Mouse (Mus musculus): ENCODE measurements around the gene Rinl. TPM values are rescaled to one million over a fixed set of nuclear protein-coding genes. Genes with fewer than 3 reads are reported as not detected.

Gene Rinl
- total RNA-seq, 2 experiments from 2014 or later: 1.5 to 2.2 TPM

GRCm38 (mm10) chr7:28847273-28847672, 58.5 kb downstream of the Rinl start:
- DNase-seq (ENCODE audit: low spot score): no peak
- intact Hi-C loops (cut with DNase I): no loop called here

Other genes starting within 250 kb of the Rinl start
- not detected for gene Sycn, start 248.1 kb upstream of the Rinl start, total RNA-seq (2021)
- not detected for gene Nccrp1, start 241.7 kb upstream of the Rinl start, total RNA-seq (2021)
- gene Samd4b, start 190.8 kb upstream of the Rinl start, total RNA-seq (2021): 10 to 100 TPM; 22.6 to 22.8 TPM
- gene Pak4, start 190.8 kb upstream of the Rinl start, total RNA-seq (2021): 1 to 10 TPM; 8.4 to 8.8 TPM
- not detected for gene Acp7, start 157.6 kb upstream of the Rinl start, total RNA-seq (2021)
- gene Fbxo27, start 96.1 kb upstream of the Rinl start, total RNA-seq (2021): under 1 TPM; 0.34 to 0.39 TPM
- under 1 TPM; 0.36 to 0.92 TPM for gene Fbxo17, start 72.2 kb upstream of the Rinl start, total RNA-seq (2021)
- gene Mrps12, start 47.1 kb upstream of the Rinl start, total RNA-seq (2021): 10 to 100 TPM; 56.7 to 60.6 TPM
- 10 to 100 TPM; 15.4 to 15.7 TPM for gene Sars2, start 47.0 kb upstream of the Rinl start, total RNA-seq (2021)
- gene Ccer2, start 32.8 kb upstream of the Rinl start, total RNA-seq (2021): not detected
- 10 to 100 TPM; 80.0 to 80.2 TPM for gene Sirt2, start 22.2 kb upstream of the Rinl start, total RNA-seq (2021)
- gene Nfkbib, start 21.5 kb upstream of the Rinl start, total RNA-seq (2021): 10 to 100 TPM; 22.1 to 22.9 TPM
- gene Hnrnpl, start 19.6 kb downstream of the Rinl start, total RNA-seq (2021): 100 to 1,000 TPM; 225 to 270 TPM
- gene Ech1, start 36.2 kb downstream of the Rinl start, total RNA-seq (2021): 1,000 to 10,000 TPM; 1,337 to 1,520 TPM
- gene Lgals4, start 44.9 kb downstream of the Rinl start, total RNA-seq (2021): 10 to 100 TPM; 28.9 to 30.7 TPM
- gene Lgals7, start 74.9 kb downstream of the Rinl start, total RNA-seq (2021): 1 to 10 TPM; 1.8 to 1.9 TPM
- under 1 TPM; 0.08 to 0.22 TPM for gene Capn12, start 92.5 kb downstream of the Rinl start, total RNA-seq (2021)
- gene Actn4, start 173.4 kb downstream of the Rinl start, total RNA-seq (2021): 100 to 1,000 TPM in 1 of 2 experiments, 10 to 100 TPM in 1; 77.0 to 101 TPM
- gene Eif3k, start 192.9 kb downstream of the Rinl start, total RNA-seq (2021): 100 to 1,000 TPM; 148 to 164 TPM
- gene Map4k1, start 193.1 kb downstream of the Rinl start, total RNA-seq (2021): 1 to 10 TPM in 1 of 2 experiments, under 1 TPM in 1; 0.44 to 1.3 TPM